Mouse (Mus musculus) neural tube, embryonic 11.5 days (tissue): ENCODE measurements around the gene Naglu. TPM values are rescaled to one million over a fixed set of nuclear protein-coding genes. Genes with fewer than 3 reads are reported as not detected.
A peak's percentile ranks its signal among the peaks of the same experiment; 100 is the strongest.

Experiments used
- ATAC-seq: fragments of 200-750 bp; cut with Nextera tagmentation; 2 replicates; pipeline ENCODE4 v1.8.0; 2017; ENCODE audit warnings: moderate number of reproducible peaks, mild to moderate bottlenecking, moderate TSS enrichment, moderate library complexity; ENCODE audit not compliant: insufficient read depth, low FRiP score, low TSS enrichment
- DNase-seq: peaks from one replicate; pipeline ENCODE4 v3.0.0-alpha.2; 2015; ENCODE audit warnings: low spot score
- H3K27ac ChIP-seq: fragments of 300-500 bp; sonication (generic); 2 replicates; pipeline ENCODE4 v1.5.1; 2014; ENCODE audit warnings: low read depth, mild to moderate bottlenecking, low read length
- H3K27me3 ChIP-seq: fragments of 300-500 bp; sonication (generic); 2 replicates; pipeline ENCODE4 v1.6.1; 2014; ENCODE audit warnings: mild to moderate bottlenecking, low read length, mixed read lengths; ENCODE audit not compliant: control insufficient read depth, insufficient read depth
- H3K36me3 ChIP-seq: fragments of 300-500 bp; sonication (generic); 2 replicates; pipeline ENCODE4 v1.6.1; 2014; ENCODE audit warnings: mild to moderate bottlenecking, low read length, moderate library complexity, mixed read lengths; ENCODE audit not compliant: control insufficient read depth, insufficient read depth
- H3K4me1 ChIP-seq: fragments of 300-500 bp; sonication (generic); 2 replicates; pipeline ENCODE4 v1.6.1; 2014; ENCODE audit warnings: low read length, mixed read lengths; ENCODE audit not compliant: control insufficient read depth, insufficient read depth
- H3K4me2 ChIP-seq: fragments of 300-500 bp; sonication (generic); 2 replicates; pipeline ENCODE4 v1.6.1; 2014; ENCODE audit warnings: low read depth, mild to moderate bottlenecking, moderate library complexity
- H3K4me3 ChIP-seq: fragments of 300-500 bp; sonication (generic); 2 replicates; pipeline ENCODE4 v1.5.1; 2014; ENCODE audit warnings: low read depth, low read length
- H3K9ac ChIP-seq: fragments of 300-500 bp; sonication (generic); 2 replicates; pipeline ENCODE4 v1.6.1; 2014; ENCODE audit warnings: mild to moderate bottlenecking, low read length
- H3K9me3 ChIP-seq: fragments of 300-500 bp; sonication (generic); 2 replicates; pipeline ENCODE4 v1.6.1; 2016; ENCODE audit warnings: low read length; ENCODE audit not compliant: control insufficient read depth
- WGBS: fragments of 180-500 bp; shearing (Covaris S2); extraction: QIAGEN DNeasy Blood & Tissue Kit; methylation state at CpG from one replicate; pipeline ENCODE4 v1.1.7; 2014; 5-methylcytosine and 5-hydroxymethylcytosine counted together
- polyA plus RNA-seq: library from polyadenylated mRNA; unstranded; fragments of >200 nt; fragmentation: Nextera tagmentation; extraction: Ambion mirVana; gene quantifications from 2 replicates; pipeline ENCODE4 v1.2.1, GENCODE M21; 2014

Naglu gene
- polyA plus RNA-seq, 1 experiment from 2014 or later = 5.8 TPM

DNA sequence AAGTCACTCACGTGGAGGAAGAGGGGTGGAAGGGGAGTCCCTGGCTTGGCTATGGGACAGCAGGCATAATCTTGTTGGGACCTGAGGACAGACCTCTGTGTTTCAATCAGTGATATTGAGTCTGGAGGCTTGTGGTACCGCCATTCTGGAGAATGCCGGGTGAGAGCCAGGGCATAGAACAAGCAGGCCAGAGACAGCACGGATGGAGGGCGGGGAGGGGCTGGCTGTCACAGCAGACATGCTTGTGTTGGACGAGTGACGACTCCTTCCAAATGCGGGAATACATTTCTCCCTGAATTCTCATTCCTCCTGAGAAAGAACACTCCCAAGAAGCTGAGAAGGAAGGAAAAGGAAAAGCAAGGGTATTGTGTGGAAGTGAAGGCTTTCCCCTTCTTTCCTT, 18.2 kb upstream of the Naglu start:
- peaks cover 5% of the 10 kb centered on the region for H3K36me3 ChIP-seq
- no peaks in the 10 kb centered on the region for H3K4me1 ChIP-seq
- H3K27me3 ChIP-seq = no peaks in the 10 kb centered on the region
- ATAC-seq (no peak), DNase-seq (no peak)
- 86% methylated on average over 8 of the region's 8 CpGs for WGBS
- no peaks in the 10 kb centered on the region for H3K9me3 ChIP-seq
- no peak overlapping the region for H3K4me2 ChIP-seq
- no peak overlapping the region for H3K9ac ChIP-seq
- H3K27ac ChIP-seq = no peak overlapping the region
- H3K4me3 ChIP-seq = no peak overlapping the region

DNA sequence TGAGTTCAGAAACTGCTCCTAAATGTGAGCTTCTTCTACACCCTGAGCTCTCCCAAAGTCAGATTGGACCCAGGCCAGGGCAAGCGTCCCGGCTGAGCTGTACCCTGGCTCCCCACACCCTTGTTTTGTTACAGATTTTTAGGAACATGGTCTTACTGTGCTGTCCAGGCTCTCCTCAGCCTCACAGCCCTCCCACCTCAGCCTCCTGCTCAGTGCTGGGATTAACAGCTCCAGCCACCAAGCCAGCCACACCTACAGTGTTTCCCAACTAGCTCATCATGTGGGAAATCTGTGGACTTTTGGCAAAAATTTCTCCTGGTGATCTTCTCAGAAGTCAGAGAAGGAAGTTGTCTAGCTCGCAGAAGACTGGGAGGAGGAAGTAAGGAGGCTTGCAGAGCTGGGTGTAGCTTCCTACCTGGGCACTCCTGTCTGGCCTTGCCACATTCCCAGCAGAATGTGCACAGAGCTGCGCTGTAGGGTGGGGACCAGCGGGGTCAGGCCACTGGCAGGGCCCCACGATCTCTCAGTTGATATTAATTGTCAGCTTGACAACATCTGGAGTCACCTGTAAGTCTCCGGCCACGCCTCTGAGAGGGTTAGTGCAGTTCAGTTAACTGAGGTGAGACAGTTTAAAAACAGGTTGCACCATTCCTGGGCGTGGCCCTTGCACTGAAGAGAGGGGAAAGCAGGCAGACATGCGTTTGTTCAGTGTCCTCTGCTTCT, 16.9 kb upstream of the Naglu start:
- Histone ChIP-seq H3K4me2 (no peak overlapping the region), H3K36me3 (peaks cover 2% of the 10 kb centered on the region), H3K9ac (no peak overlapping the region), H3K27ac (no peak overlapping the region), H3K4me1 (no peaks in the 10 kb centered on the region), H3K9me3 (no peaks in the 10 kb centered on the region), H3K4me3 (no peak overlapping the region), H3K27me3 (no peaks in the 10 kb centered on the region)
- DNase-seq = no peak
- 95% methylated on average over 10 of the region's 10 CpGs for WGBS
- no peak for ATAC-seq

DNA sequence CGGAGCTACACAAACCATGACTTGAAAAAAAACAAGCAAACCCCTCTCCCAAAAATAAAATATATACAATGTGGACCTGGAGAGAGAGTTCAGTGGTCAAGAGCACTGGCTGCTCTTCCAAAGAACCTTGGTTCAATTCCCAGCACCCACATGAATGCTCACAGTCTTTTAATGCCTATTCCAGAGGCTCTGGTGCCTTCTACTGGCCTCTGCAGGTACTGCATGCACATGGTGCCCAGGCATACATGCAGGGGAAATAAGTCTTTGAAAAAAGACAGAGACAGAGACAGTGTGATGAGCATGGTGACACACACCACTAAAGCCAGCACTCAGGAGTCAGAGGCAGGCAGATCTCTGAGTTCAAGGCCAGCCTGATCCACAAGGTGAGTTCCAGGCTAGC, 15.8 kb upstream of the Naglu start:
- DNase-seq (no peak), ATAC-seq (no peak)
- H3K27me3 ChIP-seq = no peaks in the 10 kb centered on the region
- H3K9me3 ChIP-seq = no peaks in the 10 kb centered on the region
- no peaks in the 10 kb centered on the region for H3K4me1 ChIP-seq
- WGBS = 93% methylated on average over 1 of the region's 1 CpGs
- no peak overlapping the region for H3K4me3 ChIP-seq
- H3K9ac ChIP-seq = no peak overlapping the region
- H3K4me2 ChIP-seq = no peak overlapping the region
- no peak overlapping the region for H3K27ac ChIP-seq
- peaks cover 2% of the 10 kb centered on the region for H3K36me3 ChIP-seq

DNA sequence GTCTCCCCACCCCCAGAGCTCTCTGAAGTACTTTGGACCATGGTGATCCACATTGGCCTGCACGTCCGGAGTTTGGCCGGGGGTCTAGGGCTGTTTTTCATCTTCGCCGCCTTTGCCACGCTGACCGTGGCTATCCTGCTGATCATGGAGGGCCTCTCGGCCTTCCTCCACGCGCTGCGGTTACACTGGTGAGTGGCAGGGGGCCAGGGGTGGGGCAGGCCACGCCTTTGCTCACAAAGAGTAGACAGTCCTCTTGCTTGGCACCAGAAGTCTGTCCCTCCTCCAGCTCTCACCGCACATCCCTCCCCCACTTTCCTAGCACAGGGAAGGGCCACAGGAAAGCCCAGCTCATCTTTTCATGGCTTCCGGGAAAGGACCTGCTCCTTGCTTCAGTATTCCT, 14.4 kb upstream of the Naglu start:
- no peak for ATAC-seq
- WGBS = 86% methylated on average over 14 of the region's 14 CpGs
- peaks cover 2% of the 10 kb centered on the region for H3K36me3 ChIP-seq

DNA sequence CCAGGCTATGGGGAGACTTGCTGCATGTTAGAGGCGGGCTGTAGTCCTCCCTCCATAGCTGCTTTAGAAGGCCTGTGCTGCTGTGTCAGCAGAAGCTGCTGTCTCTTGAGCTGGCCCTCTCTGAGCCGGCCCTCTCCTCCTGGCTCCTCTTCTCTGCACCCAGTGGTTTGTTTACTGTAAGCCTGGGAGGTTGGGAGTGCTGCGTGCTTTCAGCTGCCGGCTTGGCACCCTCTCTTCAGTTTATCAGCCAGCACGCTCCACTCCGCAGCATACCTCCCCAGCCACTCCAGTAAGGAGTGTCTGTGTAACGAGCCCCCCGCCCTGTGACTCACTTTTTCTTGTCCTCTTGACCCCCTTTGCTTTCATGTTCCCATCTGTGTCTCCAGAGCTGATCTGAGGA, 12.9 kb upstream of the Naglu start:
- DNase-seq (no peak), ATAC-seq (no peak)
- H3K27ac ChIP-seq = no peak overlapping the region
- WGBS = 61% methylated on average over 8 of the region's 8 CpGs
- no peaks in the 10 kb centered on the region for H3K27me3 ChIP-seq
- no peak overlapping the region for H3K4me2 ChIP-seq
- no peak overlapping the region for H3K9ac ChIP-seq
- peaks cover 2% of the 10 kb centered on the region for H3K36me3 ChIP-seq
- no peaks in the 10 kb centered on the region for H3K4me1 ChIP-seq
- no peaks in the 10 kb centered on the region for H3K9me3 ChIP-seq
- no peak overlapping the region for H3K4me3 ChIP-seq

More for the DNA sequence above, 14.4 kb upstream of the Naglu start:
- H3K9ac ChIP-seq = no peak overlapping the region
- H3K4me2 ChIP-seq = no peak overlapping the region
- no peak overlapping the region for H3K4me3 ChIP-seq
- H3K9me3 ChIP-seq = no peaks in the 10 kb centered on the region
- DNase-seq = no peak
- H3K27ac ChIP-seq = no peak overlapping the region
- no peaks in the 10 kb centered on the region for H3K4me1 ChIP-seq
- H3K27me3 ChIP-seq = no peaks in the 10 kb centered on the region

DNA sequence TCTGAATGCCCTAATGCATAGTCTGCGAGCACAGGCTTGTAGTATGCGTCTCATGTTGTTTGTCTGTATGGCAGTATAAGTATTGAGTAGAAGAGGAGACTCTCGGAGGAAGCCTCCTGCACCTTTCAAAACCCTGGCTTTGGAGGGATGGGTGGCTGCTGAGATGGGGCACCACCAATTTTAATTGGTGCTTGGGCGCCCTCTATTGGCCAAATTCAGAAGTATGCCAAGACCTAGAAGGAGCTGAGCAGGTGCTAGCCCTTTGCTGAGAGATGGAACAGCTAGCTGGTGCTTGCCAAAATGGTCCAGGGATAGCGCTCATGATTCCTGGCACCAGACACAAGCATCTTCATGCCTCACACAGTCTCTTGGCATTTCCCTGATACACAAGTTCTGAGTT, 12.0 kb upstream of the Naglu start:
- Histone ChIP-seq H3K4me2 (no peak overlapping the region), H3K36me3 (peaks cover 5% of the 10 kb centered on the region), H3K4me1 (no peaks in the 10 kb centered on the region; the same call in 1 of the 2 replicates), H3K27me3 (no peaks in the 10 kb centered on the region), H3K9ac (no peak overlapping the region), H3K9me3 (no peaks in the 10 kb centered on the region), H3K27ac (no peak overlapping the region), H3K4me3 (no peak overlapping the region)
- no peak for ATAC-seq
- 45% methylated on average over 5 of the region's 5 CpGs for WGBS
- peak; percentile 81 for DNase-seq

DNA sequence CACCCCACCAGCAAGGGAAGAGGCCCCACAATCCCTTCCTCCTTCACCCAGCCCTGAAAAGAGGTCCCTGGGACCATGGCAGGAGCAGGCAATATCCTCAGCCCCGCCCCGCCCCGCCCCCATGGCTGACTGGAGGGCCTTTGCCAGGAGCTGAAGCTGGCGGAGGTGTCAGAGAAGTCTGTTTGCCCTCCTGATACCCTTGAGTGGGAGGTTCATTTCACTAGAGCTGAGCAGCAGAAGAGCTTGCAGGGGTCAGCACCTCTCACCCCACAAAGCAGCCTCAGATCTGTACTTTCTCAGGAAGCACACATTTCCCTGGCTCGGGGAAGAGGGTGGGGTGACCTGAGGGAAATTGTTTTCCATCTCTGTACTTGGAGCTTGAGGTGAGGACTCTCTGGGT, 11.1 kb upstream of the Naglu start:
- ATAC-seq (no peak), DNase-seq (no peak)
- Histone ChIP-seq H3K4me3 (no peak overlapping the region), H3K9ac (no peak overlapping the region), H3K27me3 (no peaks in the 10 kb centered on the region), H3K27ac (no peak overlapping the region), H3K4me2 (no peak overlapping the region), H3K4me1 (peaks cover 8% of the 10 kb centered on the region), H3K9me3 (no peaks in the 10 kb centered on the region), H3K36me3 (peaks cover 2% of the 10 kb centered on the region)
- 73% methylated on average over 5 of the region's 5 CpGs for WGBS

DNA sequence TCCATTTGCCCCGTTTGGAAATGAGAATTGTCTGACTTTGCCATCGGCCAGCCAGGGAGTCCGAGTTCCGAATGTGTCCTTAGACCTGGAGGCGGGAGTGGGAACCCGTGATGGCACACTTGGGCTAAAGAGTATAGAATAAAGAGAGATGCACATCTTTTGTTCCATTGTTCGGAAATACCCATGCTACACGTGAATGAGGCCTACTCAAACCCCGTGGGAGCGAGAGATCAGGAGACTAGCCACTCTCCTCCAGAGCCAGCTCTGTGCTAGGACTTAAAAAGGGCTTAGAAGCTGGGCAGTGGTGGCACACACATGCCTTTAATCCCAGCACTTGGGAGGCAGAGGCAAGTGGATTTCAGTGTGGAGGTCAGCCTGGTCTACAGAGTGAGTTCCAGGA, 10.3 kb upstream of the Naglu start:
- no peak overlapping the region for H3K27ac ChIP-seq
- no peak overlapping the region for H3K4me2 ChIP-seq
- no peaks in the 10 kb centered on the region for H3K27me3 ChIP-seq
- peaks cover 8% of the 10 kb centered on the region for H3K4me1 ChIP-seq
- no peaks in the 10 kb centered on the region for H3K9me3 ChIP-seq
- no peak overlapping the region for H3K9ac ChIP-seq
- ATAC-seq (no peak), DNase-seq (no peak)
- H3K4me3 ChIP-seq = no peak overlapping the region
- 83% methylated on average over 10 of the region's 10 CpGs for WGBS
- peaks cover 2% of the 10 kb centered on the region for H3K36me3 ChIP-seq

DNA sequence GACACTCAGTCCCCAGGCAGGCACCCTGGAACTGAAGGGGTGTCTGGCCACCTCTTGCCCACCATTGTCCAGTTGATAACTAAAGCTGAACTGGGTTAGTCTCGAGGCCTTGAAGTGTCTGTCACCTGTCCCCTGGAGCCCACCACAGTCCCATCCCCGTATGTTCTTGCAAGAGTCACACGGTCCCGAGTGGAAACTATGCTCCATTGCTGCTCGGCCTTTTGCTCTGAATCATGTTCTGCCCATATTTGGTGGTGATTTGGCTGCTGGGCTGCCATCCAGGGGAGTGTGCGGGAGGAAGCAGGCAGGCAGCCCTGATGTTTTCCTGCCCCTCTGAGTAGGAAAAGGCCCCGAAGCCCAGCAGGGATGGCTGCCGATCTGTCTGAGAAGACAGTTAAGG, 9.7 kb upstream of the Naglu start:
- H3K27me3 ChIP-seq = no peaks in the 10 kb centered on the region
- H3K27ac ChIP-seq = no peak overlapping the region
- no peak for ATAC-seq

More for the DNA sequence above, 9.7 kb upstream of the Naglu start:
- Histone ChIP-seq H3K4me3 (no peak overlapping the region), H3K9me3 (no peaks in the 10 kb centered on the region), H3K4me2 (no peak overlapping the region), H3K9ac (no peak overlapping the region), H3K4me1 (peaks cover 8% of the 10 kb centered on the region), H3K36me3 (peaks cover 2% of the 10 kb centered on the region)
- WGBS = 75% methylated on average over 8 of the region's 8 CpGs
- no peak for DNase-seq
